Mouse (Mus musculus) erythroblast, embryonic 14.5 days (primary cell): ENCODE results near the gene Slc25a5.

Experiments used
- GATA1 ChIP-seq: IDR thresholded peaks from 2 replicates; pipeline ENCODE4 v1.6.1; 2012; ENCODE audit warnings: low read length, inconsistent platforms, mixed read lengths
- TAL1 ChIP-seq: IDR thresholded peaks from 3 replicates; pipeline ENCODE4 v1.6.1; 2012; ENCODE audit warnings: low read length, inconsistent platforms, mixed read lengths

DNA sequence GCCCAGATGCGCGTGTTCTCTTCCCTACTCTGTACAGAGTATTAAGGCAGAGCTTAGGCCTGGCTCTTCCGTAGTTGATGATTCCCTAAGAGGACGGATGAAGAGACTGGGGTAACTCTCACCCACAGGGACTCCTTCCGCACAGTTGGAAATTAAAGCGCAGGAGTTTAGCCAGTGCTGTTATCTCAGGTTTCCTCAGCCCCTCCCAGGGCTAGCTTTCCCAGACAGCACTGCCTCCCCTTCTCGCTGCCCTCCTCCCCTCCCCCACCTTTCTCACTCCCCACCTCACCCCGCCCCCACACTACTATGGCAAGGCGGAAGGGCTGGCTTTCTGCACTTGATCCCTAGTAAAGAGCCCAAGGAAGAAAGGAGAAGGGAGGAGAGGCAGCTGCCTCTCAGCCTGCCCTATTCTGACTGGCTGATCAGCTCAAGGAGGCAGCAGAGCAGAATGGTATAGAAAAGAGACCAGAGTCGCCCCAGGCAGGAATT, 21.5 kb downstream of the Slc25a5 start:
- TF ChIP-seq GATA1 = no peak
- no peak for TF ChIP-seq TAL1
